Mouse (Mus musculus) naive thymus-derived CD4-positive, alpha-beta T cell, adult 2 months (primary cell): Measurements from ENCODE around the gene Rasef.
"Not testable (repeated sequence)": the region's sequence is repeated elsewhere in the genome, so short reads cannot be mapped to it uniquely, and the experiment has no call there.

Source experiments
- DNase-seq: peaks from one replicate; pipeline ENCODE4 v3.0.0-alpha.2; 2011; ENCODE audit warnings: low read depth

Gene Rasef

DNA sequence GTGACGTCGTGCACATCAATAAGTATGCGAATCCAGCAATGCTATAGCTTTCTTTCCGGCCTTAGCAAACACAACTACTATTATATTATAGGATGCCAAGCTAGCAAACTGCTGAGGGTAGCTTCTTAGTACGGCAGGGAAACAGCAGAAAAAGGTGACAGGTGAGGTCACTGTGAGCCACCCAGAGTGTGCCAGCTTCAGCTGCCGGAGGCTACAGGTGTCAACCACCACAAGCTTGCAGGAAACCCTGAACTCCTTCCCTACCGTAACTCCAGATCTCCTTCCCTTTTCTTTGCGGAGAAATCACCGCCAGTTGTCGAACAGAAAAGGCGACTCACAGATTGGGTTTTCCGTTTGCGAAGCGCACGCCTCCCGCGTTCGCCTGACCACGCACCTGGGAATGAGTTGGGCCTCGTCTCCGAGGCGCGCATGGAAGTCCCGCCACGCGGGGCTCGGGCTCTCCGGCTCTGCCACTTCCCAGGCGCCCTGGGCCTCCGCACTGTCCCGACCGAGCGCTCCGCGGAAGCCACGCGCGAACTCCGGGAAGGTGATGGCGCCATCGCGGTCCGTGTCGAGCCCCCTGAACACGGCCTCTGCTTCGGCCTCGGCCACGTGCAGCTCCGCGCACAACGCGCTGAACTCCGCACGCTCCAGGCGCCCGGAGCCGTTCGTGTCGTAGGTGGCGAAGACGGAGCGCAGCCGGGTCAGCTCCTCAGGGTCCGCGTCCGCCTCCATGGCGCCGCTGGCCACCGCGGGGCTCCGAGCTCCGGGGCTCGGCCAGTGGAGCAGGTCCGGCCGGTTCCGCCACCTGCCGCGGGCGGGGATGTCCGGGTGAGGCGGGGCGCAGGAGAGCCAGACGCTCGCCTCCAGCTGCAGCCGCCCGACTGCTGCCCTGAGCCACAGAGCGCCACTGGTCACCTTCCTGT is at the start of gene Rasef:
TSS of gene Rasef (minus strand) at position 735 of the 926 bp plus-strand sequence.
- DNase-seq = no peak

DNA sequence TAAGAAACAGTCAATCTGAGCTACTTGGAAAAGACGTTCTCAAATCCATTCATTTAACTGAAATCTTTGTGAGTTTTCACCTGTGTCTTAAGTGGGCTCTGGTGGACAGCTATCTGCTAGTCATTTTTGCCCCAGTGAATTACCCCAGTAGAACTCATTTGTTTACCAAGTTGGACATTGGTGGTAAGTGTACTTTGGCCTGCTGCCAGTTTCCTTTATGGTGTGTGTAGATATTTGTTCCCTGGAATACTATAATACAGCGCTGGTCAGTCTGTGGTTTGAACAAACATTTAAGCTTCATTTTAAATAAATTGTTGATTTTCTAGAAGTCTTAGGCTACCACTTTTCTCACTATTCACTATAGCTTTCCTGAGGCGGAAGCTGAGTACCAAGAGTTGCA is 35.8 kb upstream of the Rasef start:
- no peak for DNase-seq

DNA sequence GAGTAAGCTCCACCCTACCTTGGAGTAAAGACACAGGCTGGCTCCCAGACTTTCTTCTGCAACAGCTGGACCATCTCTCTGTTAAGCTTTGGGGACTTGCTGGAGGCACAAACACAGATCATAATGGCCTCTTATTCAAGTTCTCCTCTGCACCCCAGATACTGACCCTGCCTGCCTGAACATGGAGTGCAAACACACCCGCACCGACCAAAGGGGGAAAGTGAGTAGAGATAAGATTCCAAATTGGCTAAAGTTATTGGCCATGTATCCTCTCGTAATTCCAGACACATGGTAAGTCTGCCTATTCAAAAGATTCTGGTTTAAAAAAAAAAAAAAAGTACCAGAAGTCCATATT is 369 bp upstream of the Rasef start:
- no peak for DNase-seq

DNA sequence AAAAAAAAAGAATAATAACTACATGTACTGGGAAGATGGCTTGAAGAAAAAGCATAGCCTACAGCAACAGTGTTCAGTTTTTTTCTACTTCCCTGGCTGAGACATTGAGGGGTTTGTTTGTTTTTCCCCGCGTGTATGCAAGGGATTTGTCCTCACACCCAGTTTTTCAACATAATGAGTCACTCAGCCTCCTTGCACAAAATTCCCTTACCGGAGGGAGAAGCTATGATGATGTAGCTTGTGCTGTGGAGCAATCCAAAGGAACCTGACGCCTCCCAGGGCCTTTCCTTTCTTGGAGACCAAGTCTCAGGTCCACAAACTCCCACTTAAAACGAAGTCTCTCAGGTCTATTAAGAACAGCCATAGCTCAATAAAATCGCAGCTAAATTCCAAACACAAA is 1.3 kb downstream of the Rasef start:
- DNase-seq = no peak

DNA sequence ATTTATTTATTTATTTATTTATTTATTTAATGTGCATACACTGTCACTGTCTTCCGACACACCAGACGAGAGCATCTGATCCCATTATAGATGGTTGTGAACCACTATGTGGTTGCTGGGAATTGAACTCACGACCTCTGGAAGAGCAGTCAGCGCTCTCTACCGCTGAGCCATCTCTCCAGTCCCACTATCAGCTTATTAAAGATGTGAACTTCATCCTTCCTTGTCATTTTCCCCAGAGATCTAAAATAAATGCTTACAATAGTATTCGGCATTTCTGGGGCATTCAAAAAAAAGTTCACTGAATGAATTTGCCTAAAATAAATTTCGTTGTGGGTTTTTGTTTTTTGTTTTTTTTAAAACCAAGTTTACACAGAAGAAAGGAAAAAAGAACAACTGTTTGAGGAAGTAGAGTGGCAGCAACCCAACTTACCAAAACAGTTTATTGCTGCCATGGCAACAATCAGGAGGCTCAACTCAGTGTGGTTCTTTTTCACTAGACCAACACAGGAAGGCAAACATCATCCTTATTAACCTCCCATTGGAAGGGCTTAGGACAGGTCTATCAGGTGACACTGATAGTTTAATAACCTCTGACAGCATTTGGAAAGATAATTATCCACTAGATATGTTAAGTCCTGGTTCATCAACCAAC is 2.6 kb downstream of the Rasef start:
- no peak for DNase-seq

DNA sequence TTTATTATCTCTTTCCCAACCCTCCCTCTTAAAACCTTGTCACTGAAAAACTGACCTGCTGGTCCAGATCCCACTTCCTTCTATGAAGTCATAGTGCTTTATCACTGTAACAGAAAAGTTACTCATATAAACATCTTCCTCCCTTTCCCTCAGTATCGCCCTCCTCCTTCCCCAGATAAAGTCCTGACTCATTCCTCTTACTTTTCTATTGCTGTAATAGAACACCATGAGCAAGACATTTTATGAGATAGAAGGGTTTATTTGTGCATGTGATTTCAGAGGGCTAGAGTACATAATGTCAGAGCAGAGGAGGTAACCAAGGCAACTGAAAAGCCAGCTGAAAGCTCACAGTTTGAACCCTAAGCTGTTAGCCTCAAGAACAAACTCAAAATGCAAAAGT is 6.6 kb downstream of the Rasef start:
- DNase-seq = no peak

DNA sequence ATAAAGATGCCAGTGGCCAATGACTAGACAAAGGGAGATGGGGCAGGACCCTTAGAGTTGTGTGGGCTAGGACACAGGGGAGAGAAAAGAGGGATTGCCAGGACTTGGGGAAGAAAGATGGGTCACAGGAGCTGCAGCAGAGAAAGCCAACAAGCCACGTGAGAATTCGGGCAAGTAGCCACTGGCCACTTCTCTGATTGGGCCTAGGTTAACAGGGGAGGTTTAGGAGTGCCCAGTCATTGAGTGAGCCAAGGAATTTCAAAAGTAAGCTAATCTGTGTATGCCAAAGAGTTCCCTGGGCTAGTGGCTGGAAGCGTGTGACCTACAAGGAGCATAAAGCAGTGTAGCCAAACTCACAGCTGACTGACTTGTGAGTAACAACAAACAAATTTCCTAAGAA is 9.7 kb downstream of the Rasef start:
- DNase-seq = no peak

DNA sequence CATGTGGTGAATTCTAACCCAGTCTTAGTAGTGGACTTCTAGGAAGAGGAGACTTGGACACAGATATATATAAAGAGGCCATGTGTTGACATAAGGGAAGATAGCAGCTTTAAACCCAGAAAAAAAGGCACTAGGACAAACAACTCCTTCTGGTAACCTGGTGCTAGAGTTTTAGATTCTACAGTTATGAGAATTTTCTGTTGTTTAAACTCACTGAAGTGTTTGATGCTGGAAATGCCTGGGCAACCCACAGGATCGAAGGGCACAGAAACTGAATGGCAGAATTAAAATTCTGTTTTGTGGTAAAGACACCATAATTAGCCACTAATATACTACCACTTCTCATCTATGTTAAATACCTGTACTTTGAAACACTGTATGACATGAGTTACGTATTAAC is 15.5 kb downstream of the Rasef start:
- DNase-seq = no peak

DNA sequence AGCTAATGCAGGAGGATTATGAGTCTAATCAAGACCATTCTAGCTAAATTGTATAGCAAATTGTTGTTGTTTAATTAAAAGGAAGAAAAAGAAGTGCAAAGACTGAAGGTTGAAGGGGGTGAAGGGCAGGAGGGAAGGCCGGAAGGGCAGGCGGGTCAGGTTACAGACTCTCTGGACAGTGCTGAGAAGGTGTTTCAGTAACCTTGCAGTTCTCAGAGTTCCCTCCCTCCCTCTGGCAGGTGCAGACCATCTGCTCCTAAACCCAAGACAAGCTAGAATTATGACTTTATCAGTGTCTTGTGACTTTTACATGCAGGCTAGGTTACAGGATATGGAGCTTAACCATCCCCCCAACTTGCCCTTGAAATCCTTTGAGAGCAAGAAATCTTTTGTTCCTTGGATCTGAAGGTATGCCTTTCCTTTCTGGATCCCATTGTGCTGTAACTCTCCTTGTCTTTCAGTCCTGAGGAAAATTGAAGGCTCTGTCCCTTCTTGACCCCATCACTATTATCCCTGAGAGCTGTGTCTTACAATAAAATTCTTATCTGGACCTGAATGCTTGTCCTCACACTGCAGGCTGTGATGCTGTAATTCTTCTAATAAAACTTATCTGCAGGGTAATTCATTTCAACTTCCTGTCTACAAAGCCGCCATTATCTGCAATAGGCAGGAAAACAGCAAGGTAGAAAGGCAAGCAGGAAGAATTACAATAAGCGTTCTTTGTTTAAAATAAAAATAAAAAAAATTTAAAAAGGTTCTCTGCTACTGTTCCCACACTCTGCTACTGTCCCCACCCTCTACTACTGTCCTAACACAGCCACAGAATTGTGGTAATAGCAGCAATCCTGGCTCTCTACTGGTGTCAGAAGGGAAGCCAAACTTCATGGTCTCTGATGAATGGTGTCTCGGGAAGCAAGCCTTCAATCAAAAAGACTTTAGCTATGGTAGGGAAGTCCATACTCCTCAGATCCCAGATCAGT is 16.7 kb downstream of the Rasef start:
- DNase-seq = no peak

DNA sequence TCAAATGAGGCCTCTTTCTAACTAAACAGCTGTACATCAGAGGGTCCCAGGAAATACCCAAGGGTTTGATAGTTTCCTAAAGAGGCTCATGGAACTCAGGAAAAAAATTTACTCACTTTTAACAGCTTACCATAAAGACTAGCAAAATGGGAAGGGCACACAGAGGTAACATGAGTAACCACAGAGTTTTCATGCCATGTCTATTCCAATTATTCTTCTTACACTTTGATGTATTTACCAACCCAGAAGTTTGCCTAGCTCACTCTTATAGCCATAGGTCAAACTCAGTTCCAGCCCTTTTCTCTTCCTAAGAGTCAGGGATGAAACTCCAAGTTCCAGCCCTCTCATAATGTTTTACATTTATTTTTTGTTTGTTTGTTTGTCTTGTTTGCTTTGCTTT is 18.8 kb downstream of the Rasef start:
- DNase-seq = no peak

DNA sequence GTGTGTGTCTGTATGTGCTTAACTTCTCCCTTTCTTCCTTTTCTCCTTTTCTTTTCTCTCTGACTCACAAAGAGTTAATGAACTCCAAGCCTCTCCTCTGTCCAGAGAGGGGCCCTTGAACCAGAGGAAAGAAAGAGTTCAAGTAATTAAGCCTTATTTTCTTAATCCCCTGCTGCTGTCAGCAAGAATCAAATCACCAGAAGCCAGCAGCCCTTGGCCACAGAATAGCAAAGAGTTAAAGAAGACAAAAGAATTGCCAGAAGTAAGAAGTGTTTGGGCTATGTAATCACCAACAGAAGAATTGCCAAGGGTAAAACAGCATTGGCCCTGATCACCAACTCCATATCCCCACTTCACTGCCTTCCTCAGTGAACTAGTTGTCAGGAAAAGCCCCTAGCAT is 20.2 kb downstream of the Rasef start:
- DNase-seq = no peak

DNA sequence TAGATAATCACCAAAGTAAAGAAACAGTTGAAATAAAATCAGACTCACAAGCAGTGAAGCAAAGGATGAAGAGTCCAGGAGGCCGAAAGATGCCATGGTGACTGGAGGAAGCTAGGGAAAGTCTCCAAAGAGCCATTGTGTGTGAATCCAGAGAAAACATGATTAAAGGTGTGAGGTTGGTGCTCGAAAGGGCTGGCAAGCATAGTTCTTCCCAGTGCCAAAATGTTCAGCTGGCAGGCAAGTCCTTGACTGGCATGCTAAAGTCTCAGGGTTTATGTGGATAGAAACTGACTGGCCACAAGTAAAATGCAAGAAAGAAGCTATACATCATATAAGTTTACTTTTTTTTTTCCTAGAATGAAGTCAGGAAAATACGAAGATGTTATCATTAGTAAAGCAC is 22.6 kb downstream of the Rasef start:
- DNase-seq = no peak

DNA sequence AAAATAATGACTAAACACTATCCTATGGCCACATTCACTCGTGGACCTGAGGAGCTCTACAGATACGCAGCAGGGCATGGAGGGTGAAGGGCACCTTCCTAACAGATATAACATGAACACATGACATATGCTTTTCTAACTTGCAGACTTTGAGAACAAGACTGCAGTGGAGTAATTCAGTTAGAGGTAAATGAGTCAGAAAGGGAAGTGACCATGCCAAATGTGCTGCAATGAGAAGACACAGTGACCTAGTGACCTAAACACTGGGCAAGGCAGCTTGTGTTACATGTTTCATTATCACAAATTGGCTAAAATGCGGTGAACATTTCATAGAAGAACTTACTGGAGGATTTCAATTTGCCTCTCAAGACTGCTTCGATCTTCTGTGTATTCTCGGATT is 42.6 kb downstream of the Rasef start:
- DNase-seq = no peak

DNA sequence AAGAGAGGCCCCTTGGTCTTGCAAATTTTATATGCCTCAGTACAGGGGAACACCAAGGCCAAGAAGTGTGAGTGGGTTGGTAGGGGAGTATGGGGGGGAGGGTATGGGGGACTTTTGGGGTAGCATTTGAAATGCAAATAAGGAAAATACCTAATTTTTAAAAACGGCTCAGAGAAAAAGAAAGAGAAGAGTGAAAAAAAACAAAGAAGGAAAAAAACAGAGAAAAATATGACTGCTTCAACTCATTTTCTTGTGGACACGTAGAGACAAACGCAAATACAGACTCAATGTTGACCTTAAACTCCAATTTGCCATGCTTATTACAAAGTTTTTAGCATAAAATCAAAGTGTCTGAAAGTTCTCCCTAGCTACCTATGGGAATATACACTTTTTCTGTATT is 51.4 kb downstream of the Rasef start:
- DNase-seq = no peak

DNA sequence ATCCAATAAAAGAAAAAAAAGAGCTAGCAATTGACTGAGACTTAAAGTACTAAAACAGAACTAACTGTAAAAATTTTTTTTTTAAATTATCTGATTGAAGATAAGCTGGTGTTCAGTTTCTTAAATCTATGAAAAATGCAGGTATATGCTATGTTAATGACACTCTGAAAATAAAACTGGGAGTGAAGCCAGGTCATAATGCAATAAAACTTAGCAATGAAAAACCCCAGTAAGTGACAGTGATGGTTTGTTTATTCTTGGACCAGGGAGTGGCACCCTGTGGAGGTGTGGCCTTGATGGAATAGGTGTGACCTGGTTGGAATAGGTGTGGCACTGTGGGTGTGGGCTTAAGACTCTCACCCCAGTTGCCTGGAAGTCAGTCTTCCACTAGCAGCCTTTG is 71.0 kb downstream of the Rasef start:
- no peak for DNase-seq

DNA sequence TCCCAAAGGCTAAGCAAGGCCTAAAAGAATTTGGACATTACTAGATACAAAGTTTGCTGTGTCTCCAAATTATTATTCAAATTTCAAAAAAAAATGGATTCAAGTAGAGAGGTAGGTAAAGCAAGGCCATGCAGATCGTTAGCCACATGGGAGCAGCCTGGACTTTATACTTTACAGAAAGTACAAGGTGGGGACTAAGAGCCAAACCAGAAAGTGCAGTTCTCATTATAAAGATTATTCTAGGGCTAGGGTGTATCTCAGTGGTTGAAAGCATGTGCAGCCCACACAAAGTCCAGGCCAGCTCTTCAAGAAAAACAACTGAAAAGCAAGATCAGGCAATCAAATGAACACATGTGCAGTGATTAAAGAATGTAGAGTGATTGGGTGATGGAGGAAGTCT is 72.0 kb downstream of the Rasef start:
- no peak for DNase-seq

DNA sequence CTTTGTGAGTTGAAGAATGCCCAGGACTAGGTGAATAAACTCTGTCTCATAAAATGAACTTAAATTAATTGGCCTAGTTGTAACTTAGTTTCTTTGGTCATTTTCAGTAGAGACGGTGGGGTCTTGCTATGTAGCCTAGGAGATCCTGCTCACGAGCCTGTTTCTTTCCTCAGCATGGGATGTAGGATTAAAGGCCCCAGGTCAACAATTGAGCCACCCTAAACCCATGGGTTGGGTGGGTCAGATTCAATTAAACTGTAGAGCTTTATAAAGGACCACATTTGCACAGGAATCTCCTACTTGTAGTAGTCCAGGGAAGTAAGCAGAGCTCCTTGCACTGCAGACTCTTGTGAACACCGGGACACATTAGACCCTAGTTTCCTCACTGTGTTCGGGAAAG is 107.6 kb downstream of the Rasef start, which contains the start of gene Gm428:
TSS of gene Gm428 (plus strand) at position 301 of the 400 bp plus-strand sequence.
- DNase-seq = not testable (repeated sequence)

DNA sequence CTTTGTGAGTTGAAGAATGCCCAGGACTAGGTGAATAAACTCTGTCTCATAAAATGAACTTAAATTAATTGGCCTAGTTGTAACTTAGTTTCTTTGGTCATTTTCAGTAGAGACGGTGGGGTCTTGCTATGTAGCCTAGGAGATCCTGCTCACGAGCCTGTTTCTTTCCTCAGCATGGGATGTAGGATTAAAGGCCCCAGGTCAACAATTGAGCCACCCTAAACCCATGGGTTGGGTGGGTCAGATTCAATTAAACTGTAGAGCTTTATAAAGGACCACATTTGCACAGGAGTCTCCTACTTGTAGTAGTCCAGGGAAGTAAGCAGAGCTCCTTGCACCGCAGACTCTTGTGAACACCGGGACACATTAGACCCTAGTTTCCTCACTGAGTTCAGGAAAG is 122.7 kb downstream of the Rasef start, which contains the start of gene Gm11239:
TSS of gene Gm11239 (plus strand) at position 301 of the 400 bp plus-strand sequence.
- not testable (repeated sequence) for DNase-seq
